9 mouse cellular contexts compared by ENCODE assay signal in the genomic region with DNA sequence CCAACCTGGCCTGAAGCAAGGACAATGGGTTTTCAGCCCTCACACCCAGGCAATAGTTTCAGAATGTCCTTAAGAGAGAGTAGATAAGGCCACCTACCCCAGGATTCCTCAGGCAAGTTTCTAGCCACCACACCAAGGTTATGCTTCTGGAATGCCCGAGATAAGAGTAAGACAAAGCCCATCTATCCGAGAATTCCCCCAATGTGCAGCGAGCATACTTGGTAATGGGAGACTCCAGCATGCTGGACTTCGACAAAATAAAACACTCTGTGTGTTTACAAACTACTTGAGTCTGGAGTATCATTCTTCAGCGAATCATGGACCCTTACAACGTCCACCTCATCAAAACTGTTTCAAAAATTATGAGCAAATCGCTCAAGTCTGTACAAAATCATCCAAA. TPM values are rescaled to one million over a fixed set of nuclear protein-coding genes. Genes with fewer than 3 reads are reported as not detected.
DNase-seq lines count a peak whose midpoint lies in the region; ATAC-seq lines count a peak whose summit lies in the region.
"Had no signal": no experiment of that assay in that cellular context is flagged by ENCODE, and none has a peak within 500 bp of the region (broad histone marks: within the 10 kb centered on the region; RNA-seq: fewer than 3 reads in every experiment).

No protein-coding gene starts in this region.

- 66% methylated on average over 7 of the region's 7 CpGs for WGBS in kidney, embryonic 14.5 days
- 76% methylated on average over 7 of the region's 7 CpGs for WGBS in hindbrain, embryonic 16.5 days
- 72% methylated on average over 7 of the region's 7 CpGs for WGBS in midbrain, embryonic 16.5 days

- ATAC-seq in kidney, embryonic 14.5 days (ENCODE audit: low FRiP score, low TSS enrichment) = no peak
- no peak for ATAC-seq in hindbrain, embryonic 16.5 days
- ATAC-seq in midbrain, embryonic 16.5 days = no peak

- H3K27ac ChIP-seq in kidney, embryonic 14.5 days (ENCODE audit: low read depth, low read length) = no peak overlapping the region; the same call in 1 of the 2 replicates
- no peak overlapping the region for H3K27ac ChIP-seq in hindbrain, embryonic 16.5 days (ENCODE audit: low read depth, low read length)
- H3K27ac ChIP-seq in midbrain, embryonic 16.5 days (ENCODE audit: low read length) = no peak overlapping the region

- peak overlapping the region; percentile 67; the same call in 1 of the 2 replicates for H3K4me3 ChIP-seq in kidney, embryonic 14.5 days (ENCODE audit: low read length)
- no peak overlapping the region for H3K4me3 ChIP-seq in hindbrain, embryonic 16.5 days (ENCODE audit: low read length)
- H3K4me3 ChIP-seq in midbrain, embryonic 16.5 days (ENCODE audit: low read depth, low read length) = no peak overlapping the region

- no peaks in the 10 kb centered on the region for H3K27me3 ChIP-seq in kidney, embryonic 14.5 days (ENCODE audit: control insufficient read depth, insufficient read depth, low read length)
- no peaks in the 10 kb centered on the region for H3K27me3 ChIP-seq in hindbrain, embryonic 16.5 days (replicated peaks; ENCODE audit: control insufficient read depth, insufficient read depth, low read length)
- H3K27me3 ChIP-seq in midbrain, embryonic 16.5 days (ENCODE audit: control insufficient read depth, insufficient read depth, low read depth, low read length) = no peaks in the 10 kb centered on the region

- peak overlapping the region; percentile 43 for H3K4me2 ChIP-seq in kidney, embryonic 14.5 days (replicated peaks; ENCODE audit: low read depth, low read length)
- peak overlapping the region; percentile 67 for H3K4me2 ChIP-seq in hindbrain, embryonic 16.5 days (ENCODE audit: low read length)
- peak overlapping the region; percentile 53; the same call in 1 of the 2 replicates for H3K4me2 ChIP-seq in midbrain, embryonic 16.5 days (ENCODE audit: low read length)

- peaks cover 6% of the 10 kb centered on the region; the same call in 1 of the 2 replicates for H3K4me1 ChIP-seq in kidney, embryonic 14.5 days (ENCODE audit: control insufficient read depth, insufficient read depth, low read length)
- H3K4me1 ChIP-seq in hindbrain, embryonic 16.5 days (ENCODE audit: control insufficient read depth, insufficient read depth, low read depth, low read length) = peaks cover 2% of the 10 kb centered on the region; the same call in 1 of the 2 replicates
- peaks cover 9% of the 10 kb centered on the region for H3K4me1 ChIP-seq in midbrain, embryonic 16.5 days (ENCODE audit: control insufficient read depth, insufficient read depth, low read length)

- peaks cover 5% of the 10 kb centered on the region; the same call in 1 of the 2 replicates for H3K36me3 ChIP-seq in kidney, embryonic 14.5 days (ENCODE audit: control insufficient read depth, insufficient read depth, low read length)
- H3K36me3 ChIP-seq in hindbrain, embryonic 16.5 days (ENCODE audit: control insufficient read depth, insufficient read depth, low read length) = no peaks in the 10 kb centered on the region
- no peaks in the 10 kb centered on the region for H3K36me3 ChIP-seq in midbrain, embryonic 16.5 days (ENCODE audit: control insufficient read depth, insufficient read depth, low read length)

- no peak overlapping the region for H3K9ac ChIP-seq in kidney, embryonic 14.5 days (ENCODE audit: low read depth, low read length)
- no peak overlapping the region for H3K9ac ChIP-seq in hindbrain, embryonic 16.5 days (ENCODE audit: low read depth, low read length)
- no peak overlapping the region for H3K9ac ChIP-seq in midbrain, embryonic 16.5 days (ENCODE audit: low read depth, low read length)

- H3K9me3 ChIP-seq in kidney, embryonic 14.5 days (ENCODE audit: control insufficient read depth, low read length) = no peaks in the 10 kb centered on the region
- no peaks in the 10 kb centered on the region for H3K9me3 ChIP-seq in hindbrain, embryonic 16.5 days (ENCODE audit: control insufficient read depth, low read length)
- H3K9me3 ChIP-seq in midbrain, embryonic 16.5 days (replicated peaks; ENCODE audit: control insufficient read depth, low read length, poor library complexity, severe bottlenecking) = no peaks in the 10 kb centered on the region

- DNase-seq in kidney, adult 11 months = no peak
- peak; percentile 55 for DNase-seq in c-Kit-positive CD71-positive TER-119-positive erythroid progenitor cells, embryonic 14.5 days (ENCODE audit: low spot score)
- DNase-seq in adrenal gland, postnatal 4 days (ENCODE audit: low spot score in 2 of 2) = no peak
- no peak for DNase-seq in cerebellum, adult 11-12 months
- no peak for DNase-seq in cerebellum, adult 8-10 months

RNA-seq across cellular contexts. Expression of gene 1810037I17Rik, which starts 0.9 kb away (rescaled TPM):
- polyA plus RNA-seq in kidney, embryonic 14.5 days (2014; fragmentation: Nextera tagmentation; extraction: Ambion mirVana) = 91.8 and 125 TPM in 2 replicates
- polyA plus RNA-seq in hindbrain, embryonic 16.5 days (2015; fragmentation: Nextera tagmentation; extraction: Ambion mirVana) = 80.8 and 92.9 TPM in 2 replicates
- polyA plus RNA-seq in midbrain, embryonic 16.5 days (2015; fragmentation: Nextera tagmentation; extraction: Ambion mirVana) = 68.1 and 69.9 TPM in 2 replicates
- total RNA-seq in adrenal gland, postnatal 4 days (2021) = 10 to 100 TPM; 58.1 to 67.2 TPM

RNA-seq across cellular contexts. Expression of gene Gm10959, which starts 4.0 kb away (rescaled TPM):
- not detected in 2 replicates for polyA plus RNA-seq in kidney, embryonic 14.5 days (2014; fragmentation: Nextera tagmentation; extraction: Ambion mirVana)
- polyA plus RNA-seq in hindbrain, embryonic 16.5 days (2015; fragmentation: Nextera tagmentation; extraction: Ambion mirVana) = not detected in 2 replicates
- not detected in 2 replicates for polyA plus RNA-seq in midbrain, embryonic 16.5 days (2015; fragmentation: Nextera tagmentation; extraction: Ambion mirVana)
- not detected for total RNA-seq in adrenal gland, postnatal 4 days (2021)
- polyA plus RNA-seq: large intestine, adult 2 months had no signal

RNA-seq across cellular contexts. Expression of gene Fabp2, which starts 28.3 kb away (rescaled TPM):
- not detected in 2 replicates for polyA plus RNA-seq in kidney, embryonic 14.5 days (2014; fragmentation: Nextera tagmentation; extraction: Ambion mirVana)
- polyA plus RNA-seq in hindbrain, embryonic 16.5 days (2015; fragmentation: Nextera tagmentation; extraction: Ambion mirVana) = not detected in 2 replicates
- polyA plus RNA-seq in midbrain, embryonic 16.5 days (2015; fragmentation: Nextera tagmentation; extraction: Ambion mirVana) = not detected in 2 replicates
- total RNA-seq in adrenal gland, postnatal 4 days (2021) = 1 to 10 TPM in 1 of 2 experiments, not detected in 1; 6.1 TPM
